ENCODE assay signal across 12 mouse cellular contexts in genomic region chr11:82313153-82313552, GRCm38 (mm10). TPM values are rescaled to one million over a fixed set of nuclear protein-coding genes. Genes with fewer than 3 reads are reported as not detected.
DNase-seq lines count a peak whose midpoint lies in the region; ATAC-seq lines count a peak whose summit lies in the region.
"Had no signal": no experiment of that assay in that cellular context is flagged by ENCODE, and none has a peak within 500 bp of the region (broad histone marks: within the 10 kb centered on the region; RNA-seq: fewer than 3 reads in every experiment).

No protein-coding gene starts in this region.

- no peak overlapping the region for H3K9ac ChIP-seq in liver, embryonic 11.5 days (ENCODE audit: low read depth, low read length)
- H3K9ac ChIP-seq in liver, embryonic 12.5 days, result no peak overlapping the region
- no peak overlapping the region for H3K9ac ChIP-seq in neural tube, embryonic 11.5 days (ENCODE audit: low read length)
- H3K9ac ChIP-seq: lung, embryonic 15.5 days had no signal

- H3K36me3 ChIP-seq in liver, embryonic 11.5 days (ENCODE audit: control insufficient read depth, insufficient read depth, low read length), result no peaks in the 10 kb centered on the region
- H3K36me3 ChIP-seq in liver, embryonic 12.5 days, result no peaks in the 10 kb centered on the region
- H3K36me3 ChIP-seq in neural tube, embryonic 11.5 days (ENCODE audit: control insufficient read depth, insufficient read depth, low read length), result no peaks in the 10 kb centered on the region
- H3K36me3 ChIP-seq: lung, embryonic 15.5 days had no signal

- no peak overlapping the region for H3K4me2 ChIP-seq in liver, embryonic 11.5 days
- H3K4me2 ChIP-seq in liver, embryonic 12.5 days, result no peak overlapping the region
- H3K4me2 ChIP-seq in neural tube, embryonic 11.5 days (ENCODE audit: low read depth), result no peak overlapping the region
- H3K4me2 ChIP-seq: lung, embryonic 15.5 days had no signal

- DNase-seq in liver, embryonic 11.5 days (ENCODE audit: low spot score), result peak; percentile 34
- DNase-seq in WW6 (ENCODE audit: low read depth, low spot score), result peak; percentile 16
- DNase-seq in adrenal gland, postnatal 36 days, result peak; percentile 42 to 53
- peak; percentile 51 for DNase-seq in neural tube, embryonic 11.5 days (ENCODE audit: low spot score)
- DNase-seq in urinary bladder, adult 18-20 months (ENCODE audit: low spot score in 2 of 2), result no peak
- DNase-seq in heart, adult 9 months (ENCODE audit: low spot score in 2 of 2), result no peak
- DNase-seq: gastrocnemius, postnatal 36 days; thymus, postnatal 14 days had no signal

- H3K27me3 ChIP-seq in liver, embryonic 11.5 days (replicated peaks; ENCODE audit: control insufficient read depth, insufficient read depth, low read length), result no peaks in the 10 kb centered on the region
- no peaks in the 10 kb centered on the region; the same call in 1 of the 2 replicates for H3K27me3 ChIP-seq in liver, embryonic 12.5 days (replicated peaks)
- H3K27me3 ChIP-seq in neural tube, embryonic 11.5 days (ENCODE audit: control insufficient read depth, insufficient read depth, low read length), result no peaks in the 10 kb centered on the region
- H3K27me3 ChIP-seq: lung, embryonic 15.5 days had no signal

- WGBS in liver, embryonic 11.5 days, result 55% methylated on average over 7 of the region's 7 CpGs
- 46% methylated on average over 7 of the region's 7 CpGs for WGBS in liver, embryonic 12.5 days (ENCODE audit: insufficient replicate concordance)
- 53% methylated on average over 7 of the region's 7 CpGs for WGBS in neural tube, embryonic 11.5 days

- no peaks in the 10 kb centered on the region for H3K9me3 ChIP-seq in liver, embryonic 11.5 days (ENCODE audit: control insufficient read depth, low read length)
- H3K9me3 ChIP-seq in liver, embryonic 12.5 days (replicated peaks), result no peaks in the 10 kb centered on the region
- no peaks in the 10 kb centered on the region for H3K9me3 ChIP-seq in neural tube, embryonic 11.5 days (ENCODE audit: control insufficient read depth, low read length)
- H3K9me3 ChIP-seq: lung, embryonic 15.5 days had no signal

- no peak overlapping the region for H3K4me3 ChIP-seq in liver, embryonic 11.5 days (ENCODE audit: low read depth, low read length)
- no peak overlapping the region for H3K4me3 ChIP-seq in liver, embryonic 12.5 days
- H3K4me3 ChIP-seq in neural tube, embryonic 11.5 days (ENCODE audit: low read depth, low read length), result no peak overlapping the region
- H3K4me3 ChIP-seq: erythroblast, embryonic 14.5 days; lung, embryonic 15.5 days had no signal

- H3K4me1 ChIP-seq in liver, embryonic 11.5 days (replicated peaks; ENCODE audit: control insufficient read depth, insufficient read depth, low read length), result no peaks in the 10 kb centered on the region
- no peaks in the 10 kb centered on the region for H3K4me1 ChIP-seq in liver, embryonic 12.5 days
- H3K4me1 ChIP-seq in neural tube, embryonic 11.5 days (ENCODE audit: control insufficient read depth, insufficient read depth, low read length), result no peaks in the 10 kb centered on the region
- H3K4me1 ChIP-seq: lung, embryonic 15.5 days had no signal

- H3K27ac ChIP-seq in liver, embryonic 11.5 days (ENCODE audit: low read depth, low read length), result no peak overlapping the region
- H3K27ac ChIP-seq in liver, embryonic 12.5 days, result no peak overlapping the region
- H3K27ac ChIP-seq in neural tube, embryonic 11.5 days (ENCODE audit: low read depth, low read length), result no peak overlapping the region
- H3K27ac ChIP-seq: lung, embryonic 15.5 days had no signal

- no peak for ATAC-seq in liver, embryonic 11.5 days (replicated peaks; ENCODE audit: low FRiP score)
- no peak for ATAC-seq in liver, embryonic 12.5 days
- ATAC-seq in neural tube, embryonic 11.5 days (ENCODE audit: insufficient read depth, low FRiP score, low TSS enrichment), result no peak

RNA-seq across cellular contexts. Expression of gene Ccl1, which starts 7.7 kb away (rescaled TPM):
- polyA plus RNA-seq in liver, embryonic 11.5 days (2014; fragmentation: Nextera tagmentation; extraction: Ambion mirVana), result not detected in 2 replicates
- polyA plus RNA-seq in liver, embryonic 12.5 days (2016; fragmentation: Nextera tagmentation; extraction: Ambion mirVana), result not detected in 2 replicates
- total RNA-seq in adrenal gland, postnatal 36 days (2021), result not detected
- polyA plus RNA-seq in neural tube, embryonic 11.5 days (2014; fragmentation: Nextera tagmentation; extraction: Ambion mirVana), result not detected in 2 replicates
- total RNA-seq: gastrocnemius, postnatal 36 days; layer of hippocampus, postnatal 25 days had no signal
- polyA plus RNA-seq: erythroblast, embryonic 14.5 days; lung, embryonic 15.5 days had no signal

Comparison
In these comparisons a context has a peak if more than half of its experiments do, and no peak if none do; other contexts are left out.
1. DNase-seq: peak in liver, embryonic 11.5 days (single experiment), WW6 (single experiment), adrenal gland, postnatal 36 days (2 of 2) and neural tube, embryonic 11.5 days (single experiment); none in urinary bladder, adult 18-20 months (0 of 2) and heart, adult 9 months (0 of 2).